Mouse (Mus musculus) midbrain, embryonic 13.5 days (tissue): ENCODE data around the gene Siae. TPM values are rescaled to one million over a fixed set of nuclear protein-coding genes. Genes with fewer than 3 reads are reported as not detected.

Source experiments
- ATAC-seq: fragments of 200-750 bp; cut with Nextera tagmentation; 2 replicates; pipeline ENCODE4 v1.8.0; 2017; ENCODE audit warnings: mild to moderate bottlenecking, moderate TSS enrichment, moderate library complexity
- H3K27ac ChIP-seq: fragments of 300-500 bp; sonication (generic); 2 replicates; pipeline ENCODE4 v1.5.1; 2015; ENCODE audit warnings: inconsistent platforms, mild to moderate bottlenecking, moderate library complexity
- H3K27me3 ChIP-seq: fragments of 300-500 bp; sonication (generic); 2 replicates; pipeline ENCODE4 v1.6.1; 2015; ENCODE audit warnings: mild to moderate bottlenecking, inconsistent platforms
- H3K36me3 ChIP-seq: fragments of 300-500 bp; sonication (generic); 2 replicates; pipeline ENCODE4 v1.6.1; 2015; ENCODE audit warnings: mild to moderate bottlenecking, inconsistent platforms
- H3K4me1 ChIP-seq: fragments of 300-500 bp; sonication (generic); replicated peaks from 2 replicates; pipeline ENCODE4 v1.6.1; 2015; ENCODE audit warnings: inconsistent platforms
- H3K4me2 ChIP-seq: fragments of 300-500 bp; sonication (generic); replicated peaks from 2 replicates; pipeline ENCODE4 v1.6.1; 2015; ENCODE audit warnings: moderate library complexity, mild to moderate bottlenecking, inconsistent platforms
- H3K4me3 ChIP-seq: fragments of 300-500 bp; sonication (generic); replicated peaks from 2 replicates; pipeline ENCODE4 v1.5.1; 2015; ENCODE audit warnings: mild to moderate bottlenecking, inconsistent platforms
- H3K9ac ChIP-seq: fragments of 300-500 bp; sonication (generic); replicated peaks from 2 replicates; pipeline ENCODE4 v1.6.1; 2015; ENCODE audit warnings: mild to moderate bottlenecking, inconsistent platforms
- H3K9me3 ChIP-seq: fragments of 300-500 bp; sonication (generic); 2 replicates; pipeline ENCODE4 v1.6.1; 2016; ENCODE audit warnings: mild to moderate bottlenecking, inconsistent platforms
- WGBS: fragments of 180-500 bp; shearing (Covaris S2); methylation state at CpG from one replicate; pipeline ENCODE4 v1.1.7; 2015; 5-methylcytosine and 5-hydroxymethylcytosine counted together
- polyA plus RNA-seq: library from polyadenylated mRNA; unstranded; fragments of >200 nt; fragmentation: Nextera tagmentation; extraction: Ambion mirVana; gene quantifications from 2 replicates; pipeline ENCODE4 v1.2.1, GENCODE M21; 2015

Gene Siae
- polyA plus RNA-seq, 1 experiment from 2014 or later: 9.2 TPM

DNA sequence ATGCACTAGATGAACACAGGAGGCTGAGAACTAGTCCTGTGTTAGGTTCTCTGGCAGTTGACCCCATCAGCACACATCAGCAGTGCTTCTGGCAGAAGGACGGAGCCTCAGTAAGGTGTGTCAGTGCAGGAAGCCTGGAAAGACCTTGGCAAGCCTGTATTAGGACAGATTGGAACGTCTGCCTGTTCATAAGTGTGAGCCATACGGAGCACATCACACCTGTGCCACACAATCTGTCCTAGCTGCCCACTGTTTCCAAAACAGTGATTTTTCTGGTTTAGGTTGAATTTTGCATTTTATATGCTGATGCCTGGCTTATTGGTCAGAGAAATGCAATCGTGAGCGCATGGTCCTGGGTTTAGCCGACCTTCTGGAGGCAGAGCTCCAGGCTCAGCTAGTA lies 65.8 kb downstream of the Siae start:
- Histone ChIP-seq H3K9ac (no peak overlapping the region), H3K9me3 (no peaks in the 10 kb centered on the region), H3K36me3 (no peaks in the 10 kb centered on the region), H3K4me1 (peaks cover 25% of the 10 kb centered on the region), H3K27ac (no peak overlapping the region), H3K4me3 (no peak overlapping the region), H3K4me2 (no peak overlapping the region), H3K27me3 (peaks cover 14% of the 10 kb centered on the region)
- ATAC-seq: no peak
- 85% methylated on average over 6 of the region's 6 CpGs for WGBS

DNA sequence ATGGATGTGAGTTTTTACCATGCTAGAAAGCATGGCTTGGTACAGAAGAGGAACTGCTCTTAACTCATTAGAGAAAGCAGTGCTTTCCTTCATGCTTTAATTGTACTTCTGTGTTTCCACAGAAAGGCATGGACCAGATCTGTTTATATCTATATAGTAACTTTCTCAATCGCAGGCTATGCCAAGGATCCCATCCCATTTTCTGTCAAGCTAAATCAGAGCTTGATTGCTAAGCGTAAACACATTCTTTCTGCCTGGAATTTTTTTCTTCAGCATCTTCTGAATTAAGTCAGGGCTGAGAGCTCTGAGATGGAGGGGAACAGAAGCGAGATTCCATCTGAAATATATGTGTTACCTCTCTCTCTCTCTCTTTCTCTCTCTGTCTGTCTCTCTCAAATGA lies 68.5 kb downstream of the Siae start:
- no peak for ATAC-seq
- no peak overlapping the region for H3K4me2 ChIP-seq
- WGBS: 87% methylated on average over 3 of the region's 3 CpGs
- 0 out of 2 replicates have a peak, but pooled peaks cover 4% of the 10 kb centered on the region for H3K27me3 ChIP-seq
- H3K36me3 ChIP-seq: no peaks in the 10 kb centered on the region
- no peaks in the 10 kb centered on the region for H3K9me3 ChIP-seq
- H3K9ac ChIP-seq: no peak overlapping the region
- H3K27ac ChIP-seq: no peak overlapping the region
- H3K4me1 ChIP-seq: peaks cover 33% of the 10 kb centered on the region
- H3K4me3 ChIP-seq: no peak overlapping the region

DNA sequence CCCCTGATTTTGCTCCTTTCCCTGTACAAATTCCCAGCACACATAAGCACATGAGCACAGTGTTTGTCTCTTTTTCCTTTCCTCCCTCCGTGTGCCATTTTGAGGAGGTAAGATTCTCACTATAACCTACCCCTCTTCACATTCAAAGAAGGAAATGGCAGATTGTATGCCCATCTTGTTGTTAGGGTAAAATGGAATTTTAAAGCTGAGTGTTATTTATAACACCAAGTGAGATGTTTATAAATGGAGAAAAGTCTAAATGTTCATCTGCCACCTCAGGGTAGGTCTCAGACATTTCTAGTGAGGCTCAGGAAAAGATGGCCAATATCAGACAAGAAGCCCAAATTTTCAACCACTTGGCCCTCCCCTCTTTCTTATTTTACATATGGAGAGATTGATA lies 69.0 kb downstream of the Siae start:
- Histone ChIP-seq H3K27ac (peak overlapping the region; percentile 84), H3K4me3 (no peak overlapping the region), H3K27me3 (0 out of 2 replicates have a peak, but pooled peaks cover 4% of the 10 kb centered on the region), H3K36me3 (no peaks in the 10 kb centered on the region), H3K4me1 (peaks cover 33% of the 10 kb centered on the region), H3K9me3 (no peaks in the 10 kb centered on the region), H3K9ac (no peak overlapping the region), H3K4me2 (no peak overlapping the region)
- no peak for ATAC-seq
- WGBS: 93% methylated on average over 1 of the region's 1 CpGs

DNA sequence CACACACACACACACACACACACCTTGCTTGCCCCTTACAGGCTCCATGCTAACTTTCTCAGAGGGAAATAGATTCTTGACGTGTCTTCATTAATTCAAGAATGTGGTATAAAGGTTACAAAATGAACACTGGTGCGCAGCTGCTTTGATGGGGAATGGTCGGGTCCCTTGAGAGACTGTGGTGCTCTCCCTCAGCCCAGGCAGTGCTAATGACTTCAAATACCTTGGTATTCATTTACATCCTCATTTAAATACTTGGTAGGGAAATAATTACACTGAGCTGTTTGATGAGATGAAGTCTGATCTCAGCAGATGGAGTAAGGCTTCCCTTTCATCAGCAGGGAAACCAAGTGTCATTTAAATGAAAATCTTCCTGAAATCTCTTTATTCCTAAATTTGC lies 69.6 kb downstream of the Siae start:
- Histone ChIP-seq H3K4me1 (peaks cover 33% of the 10 kb centered on the region), H3K9ac (no peak overlapping the region), H3K9me3 (no peaks in the 10 kb centered on the region), H3K27me3 (0 out of 2 replicates have a peak, but pooled peaks cover 4% of the 10 kb centered on the region), H3K27ac (peak overlapping the region; percentile 84), H3K36me3 (no peaks in the 10 kb centered on the region), H3K4me3 (no peak overlapping the region), H3K4me2 (peak overlapping the region; percentile 20; the same call in 1 of the 2 replicates)
- peak; percentile 88 for ATAC-seq
- WGBS: 28% methylated on average over 3 of the region's 3 CpGs

DNA sequence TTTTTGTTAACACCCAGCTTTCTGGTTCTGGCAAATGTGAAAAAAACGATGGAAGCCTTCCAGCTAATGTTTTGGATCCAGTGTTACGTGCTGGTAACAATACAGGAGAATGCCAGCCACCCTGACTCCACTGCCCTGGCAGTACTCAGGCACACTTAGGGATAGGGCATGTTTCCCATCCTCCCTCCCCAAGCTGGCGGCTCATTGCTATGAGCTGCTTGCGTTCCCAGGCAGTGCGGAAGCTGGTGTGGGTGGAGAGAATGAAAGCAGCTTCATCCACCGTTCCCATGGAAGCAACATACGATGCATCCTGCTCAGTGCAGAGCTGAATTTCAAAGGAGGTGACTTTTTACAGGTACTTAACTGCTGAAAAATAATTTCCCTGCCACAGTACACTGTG lies 70.1 kb downstream of the Siae start:
- H3K36me3 ChIP-seq: no peaks in the 10 kb centered on the region
- no peaks in the 10 kb centered on the region for H3K9me3 ChIP-seq
- H3K9ac ChIP-seq: peak overlapping the region; percentile 25; the same call in 1 of the 2 replicates
- 10% methylated on average over 7 of the region's 7 CpGs for WGBS
- ATAC-seq: peak; percentile 89
- H3K4me1 ChIP-seq: peaks cover 33% of the 10 kb centered on the region
- H3K4me2 ChIP-seq: peak overlapping the region; percentile 20
- H3K27ac ChIP-seq: peak overlapping the region; percentile 84
- H3K4me3 ChIP-seq: no peak overlapping the region
- H3K27me3 ChIP-seq: 0 out of 2 replicates have a peak, but pooled peaks cover 4% of the 10 kb centered on the region

DNA sequence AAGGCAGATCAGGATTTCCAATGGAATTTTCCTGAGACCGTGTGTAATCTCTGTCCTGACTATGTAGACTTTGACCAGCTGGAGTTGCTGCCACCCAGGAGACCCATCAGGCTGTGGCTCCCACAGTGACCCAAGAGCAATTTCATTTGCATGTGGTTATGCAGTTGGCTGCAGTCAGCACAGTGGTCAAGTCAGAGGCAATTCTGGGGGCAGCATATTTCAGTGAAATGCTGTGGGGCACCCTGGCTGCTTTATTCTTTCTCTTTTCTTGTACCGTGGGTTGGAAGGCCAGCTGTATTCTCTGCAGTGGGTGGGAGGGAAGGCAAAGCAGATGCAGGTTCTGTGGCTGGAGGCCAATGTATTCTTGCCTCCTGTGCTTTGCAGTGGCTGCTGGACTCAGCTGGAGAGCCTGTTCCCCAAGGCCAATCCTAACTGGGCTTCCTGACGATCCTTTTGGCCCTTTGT lies 70.6 kb downstream of the Siae start:
- Histone ChIP-seq H3K36me3 (no peaks in the 10 kb centered on the region), H3K4me2 (peak overlapping the region; percentile 20), H3K9ac (no peak overlapping the region), H3K4me3 (no peak overlapping the region), H3K27me3 (0 out of 2 replicates have a peak, but pooled peaks cover 3% of the 10 kb centered on the region), H3K9me3 (no peaks in the 10 kb centered on the region), H3K27ac (peak overlapping the region; percentile 84), H3K4me1 (peaks cover 33% of the 10 kb centered on the region)
- WGBS: 8% methylated on average over 3 of the region's 3 CpGs
- peak; percentile 80 for ATAC-seq

DNA sequence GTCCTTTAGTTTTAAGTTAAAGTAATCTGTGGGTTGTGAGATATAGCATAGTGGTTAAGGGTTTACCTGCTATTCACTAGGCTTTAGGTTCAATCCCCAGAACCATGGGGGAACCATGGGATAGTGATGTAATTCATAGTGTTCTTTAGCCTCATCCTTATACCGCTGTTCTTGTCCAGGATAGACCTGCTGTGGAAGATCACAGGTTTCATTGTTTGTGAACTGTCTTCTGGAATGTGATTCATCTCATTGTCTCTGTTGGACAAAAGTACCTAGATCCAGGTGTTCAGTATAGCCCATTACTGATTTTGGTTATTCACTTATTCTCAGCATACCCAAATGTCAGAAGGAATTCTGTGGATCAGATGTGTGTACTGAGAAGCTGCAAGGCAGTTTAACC lies 71.8 kb downstream of the Siae start:
- Histone ChIP-seq H3K27ac (no peak overlapping the region), H3K4me3 (no peak overlapping the region), H3K27me3 (no peaks in the 10 kb centered on the region), H3K4me1 (peaks cover 33% of the 10 kb centered on the region), H3K9ac (no peak overlapping the region), H3K36me3 (no peaks in the 10 kb centered on the region), H3K9me3 (no peaks in the 10 kb centered on the region), H3K4me2 (no peak overlapping the region)
- whole genome bisulfite sequencing: 97% methylated on average over 1 of the region's 1 CpGs
- no peak for ATAC-seq

DNA sequence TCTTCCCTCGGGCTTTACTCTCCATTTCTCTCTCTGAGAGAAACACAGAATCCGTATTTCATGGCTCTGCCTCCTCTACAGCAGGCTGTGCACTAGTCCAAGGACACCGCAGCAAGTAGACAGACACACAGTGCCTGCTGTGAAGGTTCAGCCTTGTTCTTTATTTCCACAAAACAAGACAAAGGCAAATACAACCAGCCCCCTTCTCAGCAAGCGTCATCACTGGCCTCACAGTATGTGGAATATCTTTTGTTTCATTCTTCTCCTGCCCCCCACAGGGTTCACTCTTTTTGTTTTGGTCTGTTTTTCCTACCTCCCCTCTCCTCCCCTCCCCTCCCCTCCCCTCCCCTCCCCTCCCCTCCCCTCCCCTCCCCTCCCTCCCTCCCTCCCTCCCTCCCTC lies 73.1 kb downstream of the Siae start:
- H3K4me2 ChIP-seq: no peak overlapping the region
- ATAC-seq: no peak

DNA sequence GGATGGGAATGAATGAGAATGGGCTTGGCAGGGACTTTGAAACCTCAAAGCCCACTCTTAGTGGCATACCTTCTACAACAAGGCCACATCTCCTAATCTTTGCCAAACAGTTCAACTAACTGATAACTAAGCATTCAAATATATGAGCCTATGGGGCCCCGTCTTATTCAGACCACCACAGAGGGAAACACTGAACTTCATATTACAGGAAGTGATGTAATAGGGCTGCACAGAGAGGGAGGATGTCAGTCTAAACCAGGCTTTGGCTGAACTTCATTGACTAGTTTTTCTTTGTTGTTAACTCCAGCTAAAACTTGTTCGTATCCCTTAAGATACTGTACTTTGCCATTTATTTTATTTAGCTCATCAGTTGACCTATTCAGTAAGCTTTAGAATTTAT lies 74.4 kb downstream of the Siae start:
- Histone ChIP-seq H3K27ac (no peak overlapping the region), H3K9me3 (no peaks in the 10 kb centered on the region), H3K36me3 (no peaks in the 10 kb centered on the region), H3K27me3 (no peaks in the 10 kb centered on the region), H3K4me1 (peaks cover 21% of the 10 kb centered on the region), H3K9ac (no peak overlapping the region), H3K4me2 (no peak overlapping the region), H3K4me3 (no peak overlapping the region)
- whole genome bisulfite sequencing: 96% methylated on average over 2 of the region's 2 CpGs
- ATAC-seq: no peak

More for the DNA sequence above, 73.1 kb downstream of the Siae start:
- no peak overlapping the region for H3K9ac ChIP-seq
- no peaks in the 10 kb centered on the region for H3K36me3 ChIP-seq
- H3K4me3 ChIP-seq: no peak overlapping the region
- no peaks in the 10 kb centered on the region for H3K27me3 ChIP-seq
- H3K27ac ChIP-seq: no peak overlapping the region
- peaks cover 33% of the 10 kb centered on the region for H3K4me1 ChIP-seq
- H3K9me3 ChIP-seq: no peaks in the 10 kb centered on the region
- 41% methylated on average over 4 of the region's 4 CpGs for WGBS

DNA sequence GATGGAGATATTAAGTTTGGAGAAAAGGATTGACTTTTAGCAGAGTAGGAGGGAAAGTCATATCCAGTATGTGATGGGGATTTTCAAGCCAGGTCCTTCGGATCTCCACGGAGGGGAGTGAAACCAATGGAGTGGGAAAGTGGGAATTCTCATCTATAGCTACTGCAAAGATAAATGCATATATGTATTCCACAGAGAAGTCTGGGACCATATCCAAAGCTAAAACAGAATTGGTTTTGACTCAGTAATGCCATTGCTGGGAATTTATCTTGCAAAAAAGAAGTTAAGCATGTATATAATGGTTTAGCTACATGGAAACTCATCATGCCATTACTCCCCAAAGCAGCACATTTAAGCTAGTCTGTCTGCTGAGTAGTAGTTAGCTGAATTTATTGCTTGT lies 76.8 kb downstream of the Siae start:
- 80% methylated on average over 2 of the region's 2 CpGs for WGBS
- ATAC-seq: no peak
- no peak overlapping the region for H3K4me2 ChIP-seq
- H3K9me3 ChIP-seq: no peaks in the 10 kb centered on the region
- H3K27me3 ChIP-seq: no peaks in the 10 kb centered on the region
- H3K4me1 ChIP-seq: peaks cover 2% of the 10 kb centered on the region; the same call in 1 of the 2 replicates
- H3K27ac ChIP-seq: no peak overlapping the region
- no peak overlapping the region for H3K9ac ChIP-seq
- H3K36me3 ChIP-seq: no peaks in the 10 kb centered on the region
- no peak overlapping the region for H3K4me3 ChIP-seq

DNA sequence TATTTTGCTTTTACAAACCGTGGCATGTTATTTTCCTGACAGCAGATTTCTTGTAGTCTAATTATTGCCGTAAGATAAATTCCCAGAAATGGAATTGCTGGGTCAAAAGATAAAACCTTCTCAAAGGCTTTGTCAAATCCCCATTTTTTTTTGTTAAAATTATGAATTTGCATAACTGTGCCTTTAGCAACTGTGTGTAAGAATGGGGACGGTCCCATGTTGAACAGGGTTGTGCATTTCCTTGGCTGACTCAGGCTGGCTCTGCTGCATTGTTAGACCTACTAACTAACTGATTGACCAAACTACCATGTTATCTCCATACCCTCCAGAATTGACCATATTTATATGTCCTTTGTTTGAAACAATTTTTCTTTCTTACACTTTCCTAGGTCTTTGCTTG lies 78.8 kb downstream of the Siae start:
- Histone ChIP-seq H3K9ac (no peak overlapping the region), H3K4me1 (no peaks in the 10 kb centered on the region), H3K27me3 (no peaks in the 10 kb centered on the region), H3K4me3 (no peak overlapping the region), H3K27ac (no peak overlapping the region), H3K9me3 (no peaks in the 10 kb centered on the region), H3K36me3 (no peaks in the 10 kb centered on the region), H3K4me2 (no peak overlapping the region)
- no peak for ATAC-seq
- 89% methylated on average over 3 of the region's 3 CpGs for WGBS

DNA sequence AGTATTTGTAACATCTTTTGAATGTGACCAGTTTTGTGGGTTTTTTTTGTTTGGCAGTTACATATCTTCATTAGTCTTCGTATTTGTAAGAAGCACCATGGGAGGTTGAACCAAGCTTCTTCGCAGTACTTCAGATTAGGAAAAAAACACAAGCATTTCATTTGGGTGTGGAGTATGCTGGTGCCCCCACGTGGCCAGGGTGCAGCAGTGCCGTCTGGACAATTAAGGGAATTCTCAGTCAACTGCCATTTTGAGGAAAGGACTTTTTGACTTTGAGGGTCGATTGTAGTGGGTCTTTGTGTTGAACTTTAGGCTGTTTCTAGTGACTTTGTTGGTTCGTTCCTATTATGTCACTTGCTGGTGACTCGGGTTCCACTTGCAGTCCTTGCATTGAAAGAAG lies 80.8 kb downstream of the Siae start:
- 18% methylated on average over 7 of the region's 7 CpGs for WGBS
- ATAC-seq: peak; percentile 60; the same call in 1 of the 2 replicates
- Histone ChIP-seq H3K9ac (no peak overlapping the region), H3K4me1 (no peaks in the 10 kb centered on the region), H3K27ac (no peak overlapping the region), H3K4me3 (no peak overlapping the region), H3K27me3 (no peaks in the 10 kb centered on the region), H3K4me2 (no peak overlapping the region), H3K9me3 (no peaks in the 10 kb centered on the region), H3K36me3 (no peaks in the 10 kb centered on the region)
